Mouse (Mus musculus) cerebellum, adult 2 months (tissue): ENCODE measurements around the gene Nop53.

Experiments used
- CTCF ChIP-seq: fragments of 200-500 bp; IDR thresholded peaks from 2 replicates; pipeline ENCODE4 v1.5.1; 2011; ENCODE audit warnings: low read depth, mild to moderate bottlenecking, control low read depth, low read length, moderate library complexity, borderline replicate concordance; ENCODE audit not compliant: insufficient read depth
- POLR2A ChIP-seq: fragments of 200-500 bp; IDR thresholded peaks from 2 replicates; pipeline ENCODE4 v1.6.1; 2011; ENCODE audit warnings: low read length, control low read depth, borderline replicate concordance; ENCODE audit not compliant: insufficient read depth

DNA sequence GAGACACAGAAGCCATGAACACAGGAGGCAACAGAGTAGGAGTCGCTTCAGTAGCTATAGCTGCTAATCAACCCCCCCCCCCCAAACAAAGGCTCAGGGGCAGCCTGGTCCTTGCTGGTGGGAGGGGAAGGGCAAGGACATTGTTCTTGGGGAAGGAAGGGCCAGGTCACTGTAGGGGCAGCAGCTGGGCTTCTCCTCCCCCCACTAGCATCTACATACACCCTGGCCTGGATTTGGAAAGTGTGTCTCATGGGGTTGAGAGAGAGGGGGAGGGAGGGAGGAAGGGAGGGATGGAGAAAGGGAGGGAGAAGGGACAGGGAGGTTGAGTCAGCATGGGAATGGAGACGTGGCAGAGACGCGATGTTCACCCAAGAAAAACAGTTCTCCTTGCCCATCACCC is 14.8 kb upstream of the Nop53 start:
- TF ChIP-seq POLR2A, result no peak
- no peak for TF ChIP-seq CTCF
